Mouse (Mus musculus): ENCODE data around the gene Cd151.

The Cd151 gene

DNA sequence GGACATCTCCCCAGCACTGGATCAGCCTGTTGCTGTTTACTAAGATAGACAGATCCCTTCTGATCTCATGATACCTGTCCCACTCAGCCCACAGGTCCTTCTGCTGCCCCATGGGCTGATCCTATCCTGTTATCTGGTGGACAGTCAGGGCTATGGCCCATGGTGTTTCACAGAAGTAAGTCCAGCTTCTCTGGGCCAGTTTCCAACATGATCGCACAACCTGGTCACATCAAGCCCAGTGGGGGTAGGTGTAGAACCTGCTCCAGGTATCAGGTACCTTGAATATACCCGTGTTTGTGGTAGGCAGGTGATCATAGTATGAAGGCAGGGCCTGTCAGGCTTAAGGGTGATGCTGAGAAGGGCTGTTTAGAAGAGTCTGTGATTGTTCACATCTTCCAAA is 28.2 kb downstream of the Cd151 start:
- DNase-seq (ENCODE audit: low spot score) = no peak

GRCm38 (mm10) chr7:141495940-141496339 is 28.7 kb downstream of the Cd151 start:
- no peak for DNase-seq (ENCODE audit: low spot score)

DNA sequence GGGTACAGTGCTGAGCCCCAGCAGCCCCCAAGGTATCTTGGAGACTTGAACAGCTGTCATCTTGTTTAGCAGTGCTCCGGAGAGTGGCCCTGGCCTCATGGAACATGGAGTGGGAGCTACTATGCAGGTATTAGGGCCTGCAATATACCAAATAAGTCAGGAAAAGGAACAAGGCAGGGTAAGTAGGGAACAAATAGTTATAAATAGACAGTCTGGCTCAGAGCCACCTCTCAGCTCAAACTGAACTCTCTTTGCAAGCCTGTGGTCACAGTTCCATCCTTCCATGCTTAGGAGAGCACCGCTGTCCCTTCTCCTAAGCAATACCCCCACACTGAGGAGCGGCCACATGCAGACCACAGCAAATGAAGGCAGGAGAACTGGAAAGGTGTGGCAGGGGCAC is 30.4 kb downstream of the Cd151 start:
- no peak for DNase-seq (ENCODE audit: low spot score)

- DNase-seq (ENCODE audit: low spot score) = no peak
Observed at GRCm38 (mm10) chr7:141501820-141502555, 34.8 kb downstream of the Cd151 start.

DNA sequence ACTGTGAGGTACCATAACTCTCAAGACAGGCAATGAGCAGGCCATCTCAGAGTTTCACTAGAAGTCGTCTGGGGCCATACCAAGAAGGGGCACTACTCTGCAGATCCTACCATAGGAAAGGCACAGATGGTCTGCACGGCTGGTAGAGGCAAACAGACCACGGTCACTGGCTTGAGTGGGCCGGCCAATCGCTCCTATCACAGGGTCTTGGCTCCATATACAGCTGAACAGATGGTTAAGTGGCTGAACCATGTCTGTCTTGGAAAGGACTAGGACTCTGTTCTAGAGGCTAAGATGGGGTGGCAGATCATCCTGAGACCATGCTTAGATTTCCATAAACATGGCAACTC is 35.3 kb downstream of the Cd151 start:
- no peak for DNase-seq (ENCODE audit: low spot score)

GRCm38 (mm10) chr7:141506278-141506677 is 39.1 kb downstream of the Cd151 start:
- DNase-seq (ENCODE audit: low spot score) = no peak

GRCm38 (mm10) chr7:141508160-141508559 is 41.0 kb downstream of the Cd151 start:
- DNase-seq (ENCODE audit: low spot score) = no peak

- DNase-seq (ENCODE audit: low spot score) = no peak
Observed at GRCm38 (mm10) chr7:141510196-141510595, 43.0 kb downstream of the Cd151 start.

DNA sequence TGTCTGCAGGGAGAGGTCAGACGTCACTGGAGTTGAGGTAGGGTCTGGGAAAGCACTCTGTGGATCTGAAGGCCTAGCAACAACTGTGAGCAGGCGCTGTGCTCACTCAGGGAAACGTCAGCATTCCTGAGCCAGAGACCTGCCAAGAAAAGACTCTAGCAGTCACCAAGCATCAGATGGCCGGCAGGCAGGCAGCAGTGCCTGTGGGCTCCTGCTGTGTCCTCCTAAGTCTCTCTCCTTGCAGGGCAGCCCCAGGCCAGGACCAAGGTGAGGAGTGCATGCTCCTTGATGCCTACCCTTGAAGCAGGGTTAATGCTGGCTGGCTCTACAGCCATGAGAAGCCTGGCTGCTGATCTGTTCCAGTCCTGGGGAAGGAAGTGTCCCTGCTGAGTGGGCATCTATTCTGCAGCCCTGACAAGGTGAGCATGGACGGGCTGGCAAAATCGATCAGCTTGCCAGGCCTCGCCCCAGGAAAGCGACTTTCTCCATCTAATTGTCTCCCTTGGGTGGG is 43.5 kb downstream of the Cd151 start:
- no peak for DNase-seq (ENCODE audit: low spot score)

GRCm38 (mm10) chr7:141517638-141518037 is 50.4 kb downstream of the Cd151 start:
- no peak for DNase-seq (ENCODE audit: low spot score)

DNA sequence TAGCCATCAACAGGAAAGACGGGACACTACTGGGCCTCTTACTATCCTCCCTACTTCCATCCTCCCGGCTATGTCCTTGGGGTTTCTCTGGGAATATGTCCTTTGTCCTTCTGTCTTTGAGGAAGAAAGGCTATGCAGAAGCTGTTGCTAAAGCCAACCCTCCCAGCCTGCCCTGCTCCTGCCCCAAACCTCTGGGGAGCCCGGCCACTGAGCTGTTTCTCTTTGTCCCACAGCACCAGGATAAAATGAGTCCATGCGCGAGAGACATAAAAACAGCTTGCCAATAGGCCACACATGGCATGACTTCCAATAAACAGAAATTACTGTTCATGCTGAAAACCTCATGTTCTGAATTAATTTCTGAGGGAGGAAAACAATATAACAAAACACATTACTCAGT is 51.1 kb downstream of the Cd151 start:
- DNase-seq (ENCODE audit: low spot score) = no peak

DNA sequence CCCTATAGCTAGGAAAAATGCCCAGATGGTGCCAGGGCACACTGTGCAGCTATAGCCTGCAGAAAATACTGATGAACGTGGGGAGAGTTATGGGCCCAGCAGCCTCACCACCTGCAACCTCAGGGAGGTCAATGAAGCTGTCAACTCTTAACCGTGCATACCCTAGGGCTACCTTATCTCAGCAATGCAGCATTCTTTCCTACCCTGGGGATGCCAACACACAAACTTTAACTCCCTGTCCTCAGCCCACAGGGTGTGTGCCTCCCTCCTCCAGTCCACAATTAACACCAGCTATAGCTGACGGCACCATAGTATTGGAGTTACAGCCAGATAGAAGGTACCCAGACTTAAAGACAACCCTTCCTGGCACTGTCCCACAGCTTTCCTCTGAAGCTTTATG is 51.7 kb downstream of the Cd151 start:
- no peak for DNase-seq (ENCODE audit: low spot score)

- DNase-seq (ENCODE audit: low spot score) = no peak
Observed at GRCm38 (mm10) chr7:141519795-141520194, 52.6 kb downstream of the Cd151 start.

Measured in MN1 (cell line).